Mouse (Mus musculus): ENCODE results near the gene Agtr2. TPM values are rescaled to one million over a fixed set of nuclear protein-coding genes. Genes with fewer than 3 reads are reported as not detected.

Gene Agtr2
- not detected for polyA plus RNA-seq (2014; fragmentation: Illumina TruSeq; extraction: RNeasy Lipid Tissue Mini Kit (QIAGEN cat#74804); ENCODE audit: low read depth, low replicate concordance)

DNA sequence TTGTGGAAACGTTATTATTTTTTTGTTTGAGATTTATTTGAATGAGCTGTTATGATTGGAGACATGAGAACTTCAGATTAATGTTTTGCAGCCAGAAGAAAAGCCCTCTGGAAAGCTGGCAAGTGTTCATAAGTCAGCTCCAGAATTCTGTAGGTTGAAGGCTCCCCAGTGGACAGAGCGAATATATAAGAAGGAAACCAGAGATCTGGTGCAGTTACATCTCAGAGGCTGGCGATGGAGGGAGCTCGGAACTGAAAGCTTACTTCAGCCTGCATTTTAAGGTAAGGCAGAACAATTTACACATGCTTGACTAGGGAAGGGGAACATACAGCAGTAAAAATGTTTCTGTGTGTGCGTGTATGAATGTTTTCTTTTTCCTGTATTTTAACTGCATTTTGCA, at the start of gene Agtr2:
Gene Agtr2 (plus strand): TSS at position 131 of the 400 bp plus-strand sequence.

Other genes with a start within 250 kb of the Agtr2 start
- gene Slc6a14, start 230.4 kb downstream of the Agtr2 start, polyA plus RNA-seq (2014; fragmentation: Illumina TruSeq; extraction: RNeasy Lipid Tissue Mini Kit (QIAGEN cat#74804); ENCODE audit: low read depth, low replicate concordance), result not detected

Measured in heart, adult 10 weeks (tissue).